Mouse (Mus musculus) C2C12 (cell line): ENCODE data around the gene Olfr47.
A peak's percentile ranks its signal among the peaks of the same experiment; 100 is the strongest.

ENCODE experiments used
- CEBPB ChIP-seq: IDR thresholded peaks from one replicate; pipeline ENCODE4 v1.6.1; 2011; ENCODE audit warnings: low read depth, mild to moderate bottlenecking, control low read depth, moderate library complexity
- CTCF ChIP-seq: IDR thresholded peaks from one replicate; pipeline ENCODE4 v1.5.1; 2011; ENCODE audit not compliant: control insufficient read depth, insufficient read depth, insufficient read length
- FOSL1 ChIP-seq: IDR thresholded peaks from one replicate; pipeline ENCODE4 v1.8.0; 2011; ENCODE audit warnings: mild to moderate bottlenecking, low read length; ENCODE audit not compliant: poor library complexity, insufficient read depth, severe bottlenecking
- MAX ChIP-seq: IDR thresholded peaks from one replicate; pipeline ENCODE4 v1.6.1; 2011; ENCODE audit warnings: mild to moderate bottlenecking, control low read depth
- MYOD1 ChIP-seq: IDR thresholded peaks from one replicate; pipeline ENCODE4 v1.6.1; 2011; ENCODE audit warnings: low read depth; ENCODE audit not compliant: control insufficient read depth, insufficient read length
- MYOG ChIP-seq: IDR thresholded peaks from one replicate; pipeline ENCODE4 v1.6.1; 2011; ENCODE audit not compliant: control insufficient read depth, insufficient read length; ENCODE audit errors: extremely low read depth
- USF1 ChIP-seq: IDR thresholded peaks from one replicate; pipeline ENCODE4 v1.6.1; 2011; ENCODE audit warnings: low read depth, mild to moderate bottlenecking, control low read depth, moderate library complexity

GRCm38 (mm10) chr6:43254193-43254926, 23.0 kb downstream of the Olfr47 start:
- TF ChIP-seq CTCF (peak; percentile 18), MYOD1 (no peak), MAX (no peak), FOSL1 (no peak), CEBPB (no peak), USF1 (no peak), MYOG (no peak)
